Mouse (Mus musculus) layer of hippocampus, postnatal 36 days (tissue): Measurements from ENCODE around the gene Mrtfb. TPM values are rescaled to one million over a fixed set of nuclear protein-coding genes. Genes with fewer than 3 reads are reported as not detected.
"Not testable (repeated sequence)": the region's sequence is repeated elsewhere in the genome, so short reads cannot be mapped to it uniquely, and the experiment has no call there.

Experiments used
- DNase-seq, 2 experiments: peaks; one replicate each; pipeline ENCODE4 v3.0.0; 2022
- total RNA-seq, 2 experiments: library from RNA; stranded (reverse); gene quantifications; 2 replicates each; pipeline ENCODE4 v1.2.3; 2021

Mrtfb gene
- total RNA-seq, 2 experiments from 2014 or later = 156 to 177 TPM

DNA sequence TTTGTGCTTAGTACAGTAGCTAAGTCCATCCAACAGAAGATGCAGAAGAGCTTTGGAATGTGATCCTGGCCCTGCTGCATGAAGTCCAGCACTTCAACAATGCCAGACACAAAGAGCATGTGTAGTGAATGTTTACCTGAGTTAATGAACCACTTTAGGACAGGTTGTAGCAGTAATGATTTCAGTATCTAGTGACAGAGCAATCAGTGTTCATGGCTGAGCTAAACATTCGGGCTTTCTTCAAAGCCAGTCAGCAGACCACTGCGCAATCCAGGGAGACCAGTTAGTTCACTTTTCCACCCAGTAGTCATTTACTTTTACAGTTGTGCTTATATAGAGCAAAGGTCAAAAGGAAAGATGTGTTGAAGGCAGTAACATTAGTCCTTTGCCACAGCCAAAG lies 20.0 kb downstream of the Mrtfb start:
- no peak for DNase-seq

DNA sequence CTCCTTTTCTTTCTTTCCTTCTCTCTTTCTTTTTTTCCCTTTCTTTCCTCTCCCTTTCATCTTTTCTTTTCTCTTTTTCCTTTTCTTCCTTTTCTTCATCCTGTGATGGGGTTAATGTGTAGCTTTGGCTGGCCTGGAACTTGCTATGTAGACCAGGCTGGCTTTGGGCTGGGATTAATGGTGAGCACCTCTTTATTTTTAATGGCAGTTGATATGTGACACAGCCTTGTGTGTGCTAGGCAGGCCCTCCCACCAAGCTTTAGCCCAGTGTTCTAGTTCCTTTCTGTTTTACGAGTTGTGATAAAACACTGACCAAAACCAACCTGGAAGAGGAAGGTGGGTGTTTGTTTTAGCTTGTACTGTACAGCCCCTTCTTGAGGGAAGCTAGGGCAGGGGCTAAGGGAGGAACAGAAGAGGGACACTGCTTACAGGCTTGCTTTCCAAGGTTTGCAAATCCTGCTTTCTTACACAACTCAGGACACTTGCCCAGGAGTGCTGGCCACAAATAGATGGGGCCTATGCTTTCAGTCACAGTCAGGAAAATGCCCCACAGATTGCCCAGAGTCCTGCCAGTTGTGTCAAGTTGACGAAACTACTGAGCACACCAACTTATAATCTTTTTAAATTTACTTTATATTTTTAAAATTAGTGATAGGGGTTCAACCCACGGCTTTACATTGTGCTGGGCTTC lies 20.6 kb downstream of the Mrtfb start:
- no peak for DNase-seq

GRCm38 (mm10) chr16:13286425-13286824 lies 30.1 kb downstream of the Mrtfb start:
- DNase-seq = not testable (repeated sequence)

GRCm38 (mm10) chr16:13297860-13298259 lies 41.6 kb downstream of the Mrtfb start:
- DNase-seq = no peak

GRCm38 (mm10) chr16:13298991-13299390 lies 42.7 kb downstream of the Mrtfb start:
- DNase-seq = no peak

DNA sequence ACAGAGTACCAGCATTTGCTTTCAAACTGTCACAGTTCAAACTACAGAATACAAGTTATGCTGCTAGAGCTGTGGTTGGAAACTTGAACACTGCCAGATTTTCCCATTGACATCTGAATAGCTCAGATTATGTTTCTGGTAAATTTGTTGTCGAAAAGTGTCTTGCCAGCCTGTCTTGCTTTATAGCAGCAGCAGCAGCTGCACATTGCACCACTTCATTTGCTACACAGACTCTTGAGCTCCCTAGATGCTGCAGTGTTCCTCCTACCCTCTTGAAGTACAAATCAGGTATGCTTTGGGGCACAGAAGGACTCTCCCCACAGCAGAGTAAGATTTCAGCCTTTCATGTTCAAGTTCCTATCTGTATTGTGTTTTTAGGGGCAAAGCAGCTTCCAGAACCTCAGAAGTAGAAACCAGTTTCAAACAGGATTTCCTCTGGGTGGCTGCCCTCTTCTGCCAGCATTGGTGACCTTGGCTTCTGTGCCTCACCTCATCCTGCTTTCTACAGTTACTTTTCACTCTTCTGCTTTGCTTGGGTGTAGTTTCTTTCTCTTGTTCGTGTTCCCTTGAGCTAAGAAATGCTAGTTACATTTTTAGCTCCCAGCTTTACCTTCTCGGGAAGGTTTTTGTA lies 49.9 kb downstream of the Mrtfb start:
- no peak for DNase-seq

DNA sequence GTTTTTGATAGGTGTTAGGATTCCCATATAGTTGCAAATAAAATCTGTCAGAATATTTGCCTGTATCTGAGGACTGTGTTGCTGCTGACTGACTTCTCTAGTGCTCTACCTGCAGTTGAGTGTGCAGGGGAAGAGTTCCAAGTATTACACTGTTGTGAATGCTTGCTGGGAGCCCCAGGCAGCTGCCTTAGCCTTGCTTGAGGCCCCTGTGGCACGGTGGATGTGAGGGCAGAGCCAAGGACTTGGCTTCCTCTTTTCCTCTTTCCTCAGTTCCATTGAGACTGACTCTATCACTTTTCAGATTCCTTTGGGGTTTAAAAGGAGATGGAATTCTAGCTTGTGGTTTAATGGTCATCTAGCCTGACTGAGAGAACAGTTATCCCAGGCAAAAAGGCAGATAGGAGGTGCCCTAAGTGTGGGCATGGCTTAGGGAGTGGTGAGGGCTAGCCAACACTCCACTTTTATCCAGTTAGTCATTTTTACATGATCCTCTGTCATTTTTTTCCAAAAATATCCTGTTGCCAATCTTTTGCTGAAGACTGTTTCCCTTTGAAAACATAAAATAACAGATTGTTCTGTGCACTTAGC lies 53.9 kb downstream of the Mrtfb start:
- no peak for DNase-seq

- no peak for DNase-seq
Observed at GRCm38 (mm10) chr16:13311374-13311773, 55.1 kb downstream of the Mrtfb start.

- no peak for DNase-seq
Observed at GRCm38 (mm10) chr16:13313096-13313719, 56.9 kb downstream of the Mrtfb start.

DNA sequence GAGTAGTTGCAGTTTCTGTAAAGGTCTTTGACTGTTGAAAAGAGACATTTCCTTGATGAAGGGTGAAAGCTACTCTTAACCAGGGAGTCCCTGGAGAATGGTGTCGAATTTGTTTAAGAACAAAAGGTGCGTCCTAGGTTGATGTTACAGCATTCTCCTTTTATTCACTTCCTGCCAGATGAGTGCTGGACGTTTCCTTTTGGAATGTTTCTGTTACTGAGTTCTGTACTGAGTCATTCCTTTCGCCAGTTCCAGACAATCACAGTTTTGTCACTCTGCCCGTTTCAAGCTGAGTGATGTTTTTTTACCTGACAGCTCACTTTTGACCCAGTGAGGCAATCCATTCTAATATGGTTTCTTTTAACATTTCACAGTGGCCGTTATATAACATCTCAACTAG lies 67.5 kb downstream of the Mrtfb start:
- no peak for DNase-seq

GRCm38 (mm10) chr16:13326622-13327021 lies 70.3 kb downstream of the Mrtfb start:
- no peak for DNase-seq

DNA sequence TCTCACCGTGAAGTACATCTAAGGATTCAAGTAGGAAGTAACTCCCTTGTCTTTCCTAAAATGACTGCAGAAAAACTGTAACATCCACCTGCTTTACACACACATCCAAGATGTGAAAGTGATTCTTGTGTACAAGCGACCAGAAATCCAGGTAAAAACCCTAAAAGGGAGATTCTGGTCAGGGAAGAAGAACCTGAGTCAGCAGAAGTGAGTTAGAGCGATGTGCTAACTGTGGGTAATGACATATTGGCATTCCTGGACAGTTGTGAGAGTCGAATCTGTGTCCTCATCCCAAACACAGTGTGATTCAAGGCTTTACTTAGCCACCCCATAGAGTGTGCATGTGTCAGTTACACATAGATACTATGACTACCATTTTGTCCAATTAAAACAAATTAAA lies 72.4 kb downstream of the Mrtfb start:
- no peak for DNase-seq

DNA sequence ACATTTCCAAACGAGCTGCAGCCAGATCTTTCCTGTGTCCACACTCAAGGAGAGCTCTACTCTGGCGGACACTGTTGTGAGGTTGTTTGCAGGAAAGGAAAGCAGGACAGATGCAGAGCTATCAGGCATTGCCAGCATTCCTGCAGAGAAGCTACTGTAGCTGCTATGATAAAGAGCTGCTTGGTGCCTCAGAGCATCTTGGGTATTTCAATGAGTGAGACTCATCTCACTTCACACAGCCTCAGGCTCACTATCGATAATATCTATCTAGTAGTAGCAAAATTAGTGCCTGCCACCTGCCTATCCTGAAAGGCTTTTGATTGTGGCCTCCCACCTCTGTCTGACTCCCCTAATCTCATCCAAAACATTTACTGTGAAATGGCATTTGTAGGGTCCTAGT lies 73.4 kb downstream of the Mrtfb start:
- DNase-seq = no peak

- no peak for DNase-seq
Observed at GRCm38 (mm10) chr16:13330221-13330659, 74.0 kb downstream of the Mrtfb start.

GRCm38 (mm10) chr16:13331898-13332297 lies 75.6 kb downstream of the Mrtfb start:
- no peak for DNase-seq

GRCm38 (mm10) chr16:13332536-13332935 lies 76.3 kb downstream of the Mrtfb start:
- DNase-seq = no peak

GRCm38 (mm10) chr16:13333781-13334341 lies 77.6 kb downstream of the Mrtfb start:
- no peak for DNase-seq

DNA sequence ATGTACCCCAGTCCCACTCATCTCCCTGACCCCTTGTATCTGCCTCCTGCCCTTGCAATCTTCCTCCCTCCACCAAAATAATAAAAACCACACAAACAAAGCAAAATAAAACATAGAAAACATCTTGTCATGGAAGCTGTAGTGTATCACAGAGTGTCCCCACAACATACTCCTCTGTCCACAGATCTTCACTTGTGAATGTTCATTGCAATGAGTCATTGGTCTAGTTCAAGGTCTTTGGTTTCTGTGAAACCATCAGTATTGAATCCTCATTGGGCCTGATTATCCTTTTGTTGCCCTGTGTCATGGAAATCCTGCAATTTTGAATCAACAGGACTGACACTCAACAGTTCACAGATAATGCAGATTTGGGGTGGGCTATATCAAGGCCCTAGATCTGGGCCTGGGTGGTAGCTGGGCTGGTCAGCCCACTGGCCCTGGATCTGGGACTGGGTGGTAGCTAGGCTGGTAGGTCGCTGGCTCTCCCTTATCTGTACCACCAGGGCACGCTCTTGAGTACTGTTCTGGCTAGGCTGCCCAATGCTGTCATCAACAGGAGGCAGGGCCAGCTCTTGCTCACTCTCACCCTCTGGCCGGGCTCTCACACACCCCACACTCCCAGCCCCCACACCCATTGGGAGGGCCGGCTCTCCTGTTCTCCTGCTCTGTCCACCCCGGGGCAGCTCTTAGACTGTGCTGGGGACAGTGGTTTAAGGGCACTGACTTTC lies 80.4 kb downstream of the Mrtfb start:
- DNase-seq = no peak

DNA sequence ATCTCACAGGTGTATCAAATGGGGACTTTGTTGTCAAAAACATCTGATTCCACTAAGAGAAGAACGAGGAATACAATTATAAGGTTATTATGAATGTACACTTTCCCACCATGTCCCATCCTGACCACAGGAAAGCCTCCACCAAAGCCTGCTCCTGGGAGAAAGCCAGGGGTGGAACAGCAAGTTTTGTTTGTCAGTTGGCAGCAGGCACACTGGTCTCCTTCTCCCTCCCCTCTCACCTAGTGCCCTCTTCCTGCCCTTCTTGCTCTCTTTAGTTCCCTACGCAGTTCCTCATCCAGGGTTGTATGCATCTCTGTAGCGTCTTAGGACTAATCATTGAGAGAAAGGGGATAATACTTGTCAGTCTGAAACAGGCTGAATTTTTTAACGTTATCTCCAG lies 81.8 kb downstream of the Mrtfb start:
- no peak for DNase-seq

- no peak for DNase-seq
Observed at GRCm38 (mm10) chr16:13339433-13339832, 83.2 kb downstream of the Mrtfb start.

- DNase-seq = not testable (repeated sequence)
Observed at GRCm38 (mm10) chr16:13345822-13346221, 89.5 kb downstream of the Mrtfb start.

- DNase-seq = no peak
Observed at GRCm38 (mm10) chr16:13350729-13351128, 94.4 kb downstream of the Mrtfb start.
